Mouse (Mus musculus): ENCODE data around the gene Gm16405. TPM values are rescaled to one million over a fixed set of nuclear protein-coding genes. Genes with fewer than 3 reads are reported as not detected.
"Not testable (repeated sequence)": the region's sequence is repeated elsewhere in the genome, so short reads cannot be mapped to it uniquely, and the experiment has no call there.

The Gm16405 gene
- polyA plus RNA-seq (2016; fragmentation: Nextera tagmentation; extraction: Ambion mirVana), result not detected in 2 replicates

DNA sequence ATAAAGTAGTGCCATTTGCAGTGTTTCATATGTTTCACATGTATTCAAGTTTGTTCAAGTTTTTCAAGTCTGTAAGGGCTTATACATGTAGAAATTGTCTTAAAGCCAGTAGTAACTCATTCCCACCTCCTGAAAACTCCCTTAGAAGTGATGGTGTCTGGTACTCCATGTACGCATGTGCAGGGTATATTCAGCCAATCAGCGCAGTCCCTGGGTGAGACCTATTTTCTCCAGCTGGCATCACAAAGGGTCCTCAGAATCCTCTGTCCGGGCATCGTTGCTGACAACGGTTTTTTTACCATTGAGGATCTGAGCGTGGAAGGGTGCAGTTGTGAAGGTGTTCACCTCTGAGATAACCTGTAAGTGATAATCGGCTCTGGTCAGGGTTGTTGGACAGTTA lies at the start of gene Gm16405:
Gm16405 (plus strand) TSS at position 301 of the 400 bp plus-strand sequence.
- H3K4me2 ChIP-seq (replicated peaks); H3K27ac ChIP-seq; H3K9ac ChIP-seq; H3K36me3 ChIP-seq; H3K4me3 ChIP-seq; H3K4me1 ChIP-seq; H3K27me3 ChIP-seq (replicated peaks); ATAC-seq (ENCODE audit: low FRiP score, low read depth); H3K9me3 ChIP-seq: not testable (repeated sequence)
- no CpG with 5 or more reads among the region's 7 CpGs for WGBS

Other genes with a start within 250 kb of the Gm16405 start
- not detected in 2 replicates for gene Gm16430, start 91.0 kb downstream of the Gm16405 start, polyA plus RNA-seq (2016; fragmentation: Nextera tagmentation; extraction: Ambion mirVana)

All from neural tube, embryonic 12.5 days (tissue).